17 mouse cellular contexts compared by ENCODE assay signal in the genomic region with DNA sequence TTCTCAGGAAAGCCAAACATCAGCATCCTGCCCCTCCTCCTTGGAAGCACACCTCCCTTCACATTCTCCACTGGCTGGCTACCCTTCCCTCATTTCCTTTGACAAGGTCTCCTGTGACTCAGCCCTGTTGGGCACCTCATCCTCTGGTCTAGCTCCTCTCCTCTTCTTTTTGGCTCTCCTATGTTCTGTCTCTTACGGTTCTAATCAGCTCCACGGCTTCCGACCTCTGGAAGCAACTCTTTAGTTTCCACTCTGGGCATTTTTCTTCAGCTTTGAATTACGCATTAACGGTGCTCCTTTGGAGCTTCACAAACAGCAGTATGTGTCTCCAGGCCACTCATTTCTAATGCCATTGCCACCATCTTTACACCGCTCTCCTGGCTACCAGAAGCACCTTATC.
"Had no signal": no experiment of that assay in that cellular context is flagged by ENCODE, and none has a peak within 500 bp of the region (broad histone marks: within the 10 kb centered on the region; RNA-seq: fewer than 3 reads in every experiment).

No protein-coding gene starts in this region.

- H3K4me3 ChIP-seq: neural tube, embryonic 12.5 days; neural tube, embryonic 13.5 days; neural tube, embryonic 15.5 days; stomach, embryonic 15.5 days had no signal

- H3K36me3 ChIP-seq: neural tube, embryonic 12.5 days; neural tube, embryonic 15.5 days had no signal

- DNase-seq: retina, postnatal 1 day; right cerebral cortex, adult 18-20 months; right cerebral cortex, postnatal 14 days; right cerebral cortex, postnatal 25 days; right cerebral cortex, postnatal 4 days; spleen, adult 18-20 months; thymus, adult 18-20 months; thymus, adult 2 months; thymus, postnatal 14 days; thymus, postnatal 25 days; thymus, postnatal 36 days; thymus, postnatal 4 days had no signal

- H3K9me3 ChIP-seq: neural tube, embryonic 12.5 days; neural tube, embryonic 13.5 days; neural tube, embryonic 15.5 days; stomach, embryonic 15.5 days had no signal

- H3K27ac ChIP-seq: neural tube, embryonic 12.5 days; neural tube, embryonic 13.5 days; neural tube, embryonic 15.5 days; stomach, embryonic 15.5 days; stomach, postnatal 0 days had no signal

- H3K27me3 ChIP-seq: neural tube, embryonic 12.5 days; neural tube, embryonic 13.5 days; neural tube, embryonic 15.5 days; stomach, embryonic 15.5 days had no signal
